Mouse (Mus musculus): ENCODE data around the gene Chga.

GRCm38 (mm10) chr12:102605607-102606006 lies 50.8 kb downstream of the Chga start:
- no peak for TF ChIP-seq CTCF (IDR thresholded peaks at IDR 0.05; ENCODE audit: borderline replicate concordance, insufficient read depth, low read depth, low read length)
- TF ChIP-seq POLR2A (IDR thresholded peaks at IDR 0.05; ENCODE audit: borderline replicate concordance, insufficient read depth, low read length): no peak

Data from cerebellum, adult 2 months (tissue).